Mouse (Mus musculus) layer of hippocampus, postnatal 36 days (tissue): ENCODE results near the gene Actr3b. TPM values are rescaled to one million over a fixed set of nuclear protein-coding genes. Genes with fewer than 3 reads are reported as not detected.

Experiments
- DNase-seq, 2 experiments: peaks; one replicate each; pipeline ENCODE4 v3.0.0; 2022
- total RNA-seq, 2 experiments: library from RNA; stranded (reverse); gene quantifications; 2 replicates each; pipeline ENCODE4 v1.2.3; 2021

Actr3b gene
- total RNA-seq, 2 experiments from 2014 or later, result 133 to 143 TPM

- DNase-seq, result peak in 1 of 2 experiments; percentile 3
Observed at GRCm38 (mm10) chr5:25889746-25890382, 130.1 kb downstream of the Actr3b start.

- DNase-seq, result peak in 1 of 2 experiments; percentile 17
Observed at GRCm38 (mm10) chr5:25891321-25891720, 131.5 kb downstream of the Actr3b start.

Other genes with a start within 250 kb of the Actr3b start
- gene Cct8l1, start 243.9 kb upstream of the Actr3b start, total RNA-seq, result under 1 TPM; 0.40 to 0.43 TPM
- 1 to 10 TPM; 5.2 to 6.8 TPM for gene Xrcc2, start 54.2 kb upstream of the Actr3b start, total RNA-seq
- not detected for gene Gm21663, start 182.4 kb downstream of the Actr3b start, total RNA-seq
- not detected for gene Gm21671, start 194.4 kb downstream of the Actr3b start, total RNA-seq
- gene Gm21680, start 212.7 kb downstream of the Actr3b start, total RNA-seq, result not detected
- not detected for gene Gm21698, start 228.7 kb downstream of the Actr3b start, total RNA-seq
- not detected for gene Gm1979, start 244.8 kb downstream of the Actr3b start, total RNA-seq